Comparison of ENCODE assay signal across 10 mouse cellular contexts in genomic region chr3:145026750-145027149, GRCm38 (mm10). TPM values are rescaled to one million over a fixed set of nuclear protein-coding genes. Genes with fewer than 3 reads are reported as not detected.
DNase-seq lines count a peak whose midpoint lies in the region; ATAC-seq and TF ChIP-seq lines count a peak whose summit lies in the region.
"Had no signal": no experiment of that assay in that cellular context is flagged by ENCODE, and none has a peak within 500 bp of the region (broad histone marks: within the 10 kb centered on the region; RNA-seq: fewer than 3 reads in every experiment).

No protein-coding gene starts in this region.

- no peak overlapping the region for H3K4me3 ChIP-seq in embryonic facial prominence, embryonic 11.5 days (ENCODE audit: low read depth, low read length)
- H3K4me3 ChIP-seq in stomach, postnatal 0 days (ENCODE audit: low read depth, low read length) = no peak overlapping the region
- H3K4me3 ChIP-seq: embryonic facial prominence, embryonic 13.5 days had no signal

- no peak overlapping the region for H3K4me2 ChIP-seq in embryonic facial prominence, embryonic 11.5 days (ENCODE audit: low read depth, low read length)
- H3K4me2 ChIP-seq in stomach, postnatal 0 days (replicated peaks; ENCODE audit: low read depth) = no peak overlapping the region
- H3K4me2 ChIP-seq: embryonic facial prominence, embryonic 13.5 days had no signal

- no peak for ATAC-seq in embryonic facial prominence, embryonic 11.5 days (replicated peaks; ENCODE audit: insufficient number of reproducible peaks, low FRiP score, low TSS enrichment, low read depth)
- no peak for ATAC-seq in stomach, postnatal 0 days (ENCODE audit: low FRiP score, low TSS enrichment)

- WGBS in embryonic facial prominence, embryonic 11.5 days = 30% methylated on average over 3 of the region's 3 CpGs
- WGBS in stomach, postnatal 0 days = 29% methylated on average over 3 of the region's 3 CpGs

- peak; percentile 95 for TF ChIP-seq CTCF in stomach, postnatal 0 days (IDR thresholded peaks at IDR 0.05; ENCODE audit: low read depth)

- TF ChIP-seq EP300 in stomach, postnatal 0 days (optimal IDR thresholded peaks at IDR 0.05) = no peak

- H3K27ac ChIP-seq in embryonic facial prominence, embryonic 11.5 days (replicated peaks; ENCODE audit: low read depth, low read length) = no peak overlapping the region
- H3K27ac ChIP-seq in stomach, postnatal 0 days (replicated peaks) = no peak overlapping the region
- H3K27ac ChIP-seq: embryonic facial prominence, embryonic 13.5 days; macrophage had no signal

- no peaks in the 10 kb centered on the region for H3K9me3 ChIP-seq in embryonic facial prominence, embryonic 11.5 days (replicated peaks; ENCODE audit: control insufficient read depth, low read length)
- no peaks in the 10 kb centered on the region for H3K9me3 ChIP-seq in stomach, postnatal 0 days (ENCODE audit: control insufficient read depth, low read length)
- H3K9me3 ChIP-seq: embryonic facial prominence, embryonic 13.5 days had no signal

- H3K9ac ChIP-seq in embryonic facial prominence, embryonic 11.5 days (replicated peaks; ENCODE audit: low read length) = no peak overlapping the region
- H3K9ac ChIP-seq in stomach, postnatal 0 days (ENCODE audit: low read length) = no peak overlapping the region
- H3K9ac ChIP-seq: embryonic facial prominence, embryonic 13.5 days had no signal

- no peaks in the 10 kb centered on the region for H3K36me3 ChIP-seq in embryonic facial prominence, embryonic 11.5 days (replicated peaks; ENCODE audit: control insufficient read depth, insufficient read depth, low read depth, low read length)
- H3K36me3 ChIP-seq in stomach, postnatal 0 days (ENCODE audit: control insufficient read depth, insufficient read depth, low read length) = no peaks in the 10 kb centered on the region
- H3K36me3 ChIP-seq: embryonic facial prominence, embryonic 13.5 days had no signal

- no peaks in the 10 kb centered on the region for H3K4me1 ChIP-seq in embryonic facial prominence, embryonic 11.5 days (ENCODE audit: control insufficient read depth, insufficient read depth, low read length)
- H3K4me1 ChIP-seq in stomach, postnatal 0 days (replicated peaks; ENCODE audit: control insufficient read depth, insufficient read depth) = no peaks in the 10 kb centered on the region
- H3K4me1 ChIP-seq: embryonic facial prominence, embryonic 13.5 days had no signal

- peak; percentile 30 for DNase-seq in gastrocnemius, adult 18-20 months (ENCODE audit: low spot score)
- no peak for DNase-seq in gastrocnemius, postnatal 4 days (ENCODE audit: low spot score in 2 of 2)
- peak; percentile 87 for DNase-seq in 3T3-L1 (ENCODE audit: low read depth, low spot score)
- DNase-seq in adipocyte (ENCODE audit: low spot score) = peak; percentile 74
- DNase-seq in embryonic facial prominence, embryonic 11.5 days (ENCODE audit: low spot score) = peak; percentile 72
- peak; percentile 56 to 60 for DNase-seq in kidney, postnatal 4 days
- peak; percentile 61 for DNase-seq in lung, postnatal 36 days
- peak; percentile 48 for DNase-seq in stomach, postnatal 0 days (ENCODE audit: low spot score)

- H3K27me3 ChIP-seq in embryonic facial prominence, embryonic 11.5 days (ENCODE audit: control insufficient read depth, insufficient read depth, low read length) = no peaks in the 10 kb centered on the region
- no peaks in the 10 kb centered on the region for H3K27me3 ChIP-seq in stomach, postnatal 0 days (ENCODE audit: control insufficient read depth, insufficient read depth, low read length)
- H3K27me3 ChIP-seq: embryonic facial prominence, embryonic 13.5 days had no signal

RNA-seq across cellular contexts. Expression of gene Clca1, which starts 5.8 kb away (rescaled TPM):
- total RNA-seq in gastrocnemius, adult 18-20 months (2021) = not detected
- not detected for total RNA-seq in gastrocnemius, postnatal 4 days (2021)
- not detected in 2 replicates for polyA plus RNA-seq in embryonic facial prominence, embryonic 11.5 days (2014; fragmentation: Nextera tagmentation; extraction: Ambion mirVana)
- polyA plus RNA-seq in stomach, postnatal 0 days (2015; fragmentation: Nextera tagmentation; extraction: Ambion mirVana) = 6.8 and 20.2 TPM in 2 replicates
- polyA plus RNA-seq: embryonic facial prominence, embryonic 13.5 days; macrophage had no signal

RNA-seq across cellular contexts. Expression of gene Clca4a, which starts 51.9 kb away (rescaled TPM):
- under 1 TPM in 1 of 2 experiments, not detected in 1; 0.09 TPM for total RNA-seq in gastrocnemius, adult 18-20 months (2021)
- total RNA-seq in gastrocnemius, postnatal 4 days (2021) = not detected
- not detected in 2 replicates for polyA plus RNA-seq in embryonic facial prominence, embryonic 11.5 days (2014; fragmentation: Nextera tagmentation; extraction: Ambion mirVana)
- 0.06 and 0.07 TPM in 2 replicates for polyA plus RNA-seq in stomach, postnatal 0 days (2015; fragmentation: Nextera tagmentation; extraction: Ambion mirVana)
- polyA plus RNA-seq: macrophage had no signal

Comparison
In these comparisons a context has a peak if more than half of its experiments do, and no peak if none do; other contexts are left out.
1. DNase-seq: peak in gastrocnemius, adult 18-20 months (single experiment), 3T3-L1 (single experiment), adipocyte (single experiment), embryonic facial prominence, embryonic 11.5 days (single experiment), kidney, postnatal 4 days (2 of 2), lung, postnatal 36 days (single experiment) and stomach, postnatal 0 days (single experiment); none in gastrocnemius, postnatal 4 days (0 of 2).